Mouse (Mus musculus) bone marrow, adult 2 months (tissue): Measurements from ENCODE around the gene Gm5105. TPM values are rescaled to one million over a fixed set of nuclear protein-coding genes. Genes with fewer than 3 reads are reported as not detected.

Experiments
- H3K27ac ChIP-seq: fragments of 200-500 bp; 2 replicates; pipeline ENCODE4 v1.5.1; 2012; ENCODE audit warnings: low read depth, mild to moderate bottlenecking, control low read depth, inconsistent platforms, low read length; ENCODE audit not compliant: control insufficient read depth, poor library complexity, insufficient read depth
- H3K4me1 ChIP-seq: fragments of 200-500 bp; 2 replicates; pipeline ENCODE4 v1.6.1; 2011; ENCODE audit warnings: low read length; ENCODE audit not compliant: control insufficient read depth, insufficient read depth
- H3K4me3 ChIP-seq: fragments of 200-500 bp; replicated peaks from 2 replicates; pipeline ENCODE3; 2011; ENCODE audit warnings: mild to moderate bottlenecking, low read depth, low read length, control low read depth; ENCODE audit not compliant: control insufficient read depth
- CTCF ChIP-seq: fragments of 200-500 bp; IDR thresholded peaks from 2 replicates; pipeline ENCODE4 v1.5.1; 2011; ENCODE audit warnings: low read length, control low read depth; ENCODE audit not compliant: control insufficient read depth, insufficient read depth
- POLR2A ChIP-seq: fragments of 200-500 bp; IDR thresholded peaks from 2 replicates; pipeline ENCODE4 v1.6.1; 2011; ENCODE audit warnings: low read depth, mild to moderate bottlenecking, control low read depth, low read length, borderline replicate concordance; ENCODE audit not compliant: control insufficient read depth
- WGBS: fragments of 180-500 bp; shearing (Covaris S2); methylation state at CpG from one replicate; pipeline ENCODE4 v1.1.7; 2018; 5-methylcytosine and 5-hydroxymethylcytosine counted together
- polyA plus RNA-seq: library from polyadenylated mRNA; stranded (reverse); fragments of >200 nt; gene quantifications from 2 replicates; pipeline ENCODE4 v1.2.4, GENCODE M21; 2011; ENCODE audit warnings: low replicate concordance; ENCODE audit not compliant: missing spikeins, insufficient read depth, insufficient read length

Gm5105 gene
- polyA plus RNA-seq, 1 experiment, result not detected

GRCm38 (mm10) chr3:138075209-138075608 is 8.0 kb upstream of the Gm5105 start:
- WGBS, result 81% methylated on average over 8 of the region's 8 CpGs
- H3K27ac ChIP-seq, result no peak overlapping the region
- TF ChIP-seq POLR2A, result no peak
- TF ChIP-seq CTCF, result no peak
- H3K4me1 ChIP-seq, result no peaks in the 10 kb centered on the region
- H3K4me3 ChIP-seq, result no peak overlapping the region

- Histone ChIP-seq H3K4me3 (no peak overlapping the region), H3K4me1 (no peaks in the 10 kb centered on the region), H3K27ac (no peak overlapping the region)
- TF ChIP-seq POLR2A (no peak), CTCF (no peak)
- 92% methylated on average over 1 of the region's 1 CpGs for WGBS
Observed at GRCm38 (mm10) chr3:138074214-138074613, 7.0 kb upstream of the Gm5105 start.

GRCm38 (mm10) chr3:138071476-138072073 is 4.4 kb upstream of the Gm5105 start:
- no peak overlapping the region for H3K4me3 ChIP-seq
- no peak overlapping the region for H3K27ac ChIP-seq
- H3K4me1 ChIP-seq, result no peaks in the 10 kb centered on the region
- TF ChIP-seq POLR2A, result no peak
- TF ChIP-seq CTCF, result no peak
- 76% methylated on average over 10 of the region's 10 CpGs for WGBS

GRCm38 (mm10) chr3:138071004-138071403 is 3.8 kb upstream of the Gm5105 start:
- 42% methylated on average over 1 of the region's 1 CpGs for WGBS
- H3K4me3 ChIP-seq, result no peak overlapping the region
- TF ChIP-seq POLR2A (no peak), CTCF (no peak)
- H3K27ac ChIP-seq, result no peak overlapping the region
- no peaks in the 10 kb centered on the region for H3K4me1 ChIP-seq

- H3K4me3 ChIP-seq, result no peak overlapping the region
- no peak overlapping the region for H3K27ac ChIP-seq
- TF ChIP-seq POLR2A, result no peak
- no peak for TF ChIP-seq CTCF
- WGBS, result 81% methylated on average over 18 of the region's 18 CpGs
- H3K4me1 ChIP-seq, result no peaks in the 10 kb centered on the region
Observed at GRCm38 (mm10) chr3:138069756-138070511, 2.7 kb upstream of the Gm5105 start.

- no peak for TF ChIP-seq CTCF
- TF ChIP-seq POLR2A, result no peak
- Histone ChIP-seq H3K27ac (no peak overlapping the region), H3K4me1 (no peaks in the 10 kb centered on the region), H3K4me3 (no peak overlapping the region)
- WGBS, result 89% methylated on average over 12 of the region's 12 CpGs
Observed at GRCm38 (mm10) chr3:138068103-138068502, 915 bp upstream of the Gm5105 start.

GRCm38 (mm10) chr3:138066348-138066856 is 786 bp downstream of the Gm5105 start:
- 78% methylated on average over 20 of the region's 20 CpGs for WGBS
- TF ChIP-seq POLR2A (no peak), CTCF (no peak)
- Histone ChIP-seq H3K4me3 (no peak overlapping the region), H3K27ac (no peak overlapping the region), H3K4me1 (no peaks in the 10 kb centered on the region; the same call in 1 of the 2 replicates)

- WGBS, result 90% methylated on average over 16 of the region's 16 CpGs
Observed at GRCm38 (mm10) chr3:138065930-138066329, 1.3 kb downstream of the Gm5105 start.

More at GRCm38 (mm10) chr3:138065930-138066329, 1.3 kb downstream of the Gm5105 start:
- no peaks in the 10 kb centered on the region; the same call in 1 of the 2 replicates for H3K4me1 ChIP-seq
- no peak overlapping the region for H3K4me3 ChIP-seq
- TF ChIP-seq CTCF (no peak), POLR2A (no peak)
- no peak overlapping the region for H3K27ac ChIP-seq
